Mouse (Mus musculus): ENCODE measurements around the gene Dspp.

- no peak for TF ChIP-seq CTCF (IDR thresholded peaks at IDR 0.05; ENCODE audit: control insufficient read depth, insufficient read depth, insufficient read length)
- no peak for TF ChIP-seq MAX (IDR thresholded peaks at IDR 0.05)
- no peak for TF ChIP-seq CEBPB (IDR thresholded peaks at IDR 0.05; ENCODE audit: low read depth)
- no peak for TF ChIP-seq MYOG (IDR thresholded peaks at IDR 0.05; ENCODE audit: control insufficient read depth, extremely low read depth, insufficient read length)
Measured at GRCm38 (mm10) chr5:104127351-104127750, 43.2 kb upstream of the Dspp start.
